Mouse (Mus musculus) erythroblast, embryonic 14.5 days (primary cell): Measurements from ENCODE around the gene Shkbp1.

ENCODE experiments used
- GATA1 ChIP-seq: IDR thresholded peaks from 2 replicates; pipeline ENCODE4 v1.6.1; 2012; ENCODE audit warnings: low read length, inconsistent platforms, mixed read lengths
- TAL1 ChIP-seq: IDR thresholded peaks from 3 replicates; pipeline ENCODE4 v1.6.1; 2012; ENCODE audit warnings: low read length, inconsistent platforms, mixed read lengths

DNA sequence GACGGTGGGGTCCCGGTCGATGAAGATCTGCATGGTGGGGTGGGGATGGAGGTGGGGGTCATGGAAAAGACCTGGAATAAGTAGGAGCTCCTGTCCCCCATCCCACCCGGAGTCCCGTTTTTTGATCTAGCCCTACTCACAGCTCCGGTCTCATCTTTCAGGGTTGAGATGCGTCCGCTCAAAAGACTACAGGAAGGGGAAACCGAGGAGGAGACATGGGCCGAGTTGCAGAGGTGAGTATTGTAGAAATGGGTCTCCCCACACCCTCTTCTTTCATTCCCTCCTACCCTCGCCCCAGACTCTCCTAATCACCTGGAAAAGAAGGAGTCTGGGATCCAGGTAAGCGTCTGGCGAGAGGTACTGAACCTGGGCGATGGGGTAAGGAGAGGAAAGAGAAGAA is 558 bp downstream of the Shkbp1 start:
- TF ChIP-seq GATA1 (no peak), TAL1 (no peak)
